Mouse (Mus musculus): ENCODE results near the gene Klhdc10. TPM values are rescaled to one million over a fixed set of nuclear protein-coding genes. Genes with fewer than 3 reads are reported as not detected.

The Klhdc10 gene
- total RNA-seq, 2 experiments from 2014 or later, result 50.6 to 55.2 TPM

GRCm38 (mm10) chr6:30461755-30462344, 60.2 kb downstream of the Klhdc10 start:
- DNase-seq, result no peak
- intact Hi-C loops (cut with DNase I), result loop anchor here (5.0 kb wide), 1 partner anchor 520 kb away; no protein-coding TSS in a partner anchor

GRCm38 (mm10) chr6:30462822-30463221, 61.2 kb downstream of the Klhdc10 start:
- intact Hi-C loops (cut with DNase I), result loop anchor here (5.0 kb wide), 1 partner anchor 519 kb away; no protein-coding TSS in a partner anchor
- DNase-seq, result no peak

- no peak for DNase-seq
- intact Hi-C loops (cut with DNase I), result no loop called here
Observed at GRCm38 (mm10) chr6:30465586-30465985, 63.9 kb downstream of the Klhdc10 start.

GRCm38 (mm10) chr6:30468058-30468457, 66.4 kb downstream of the Klhdc10 start:
- intact Hi-C loops (cut with DNase I), result no loop called here
- no peak for DNase-seq

- peak in 1 of 2 experiments; percentile 23 for DNase-seq
- intact Hi-C loops (cut with DNase I), result no loop called here
Observed at GRCm38 (mm10) chr6:30468684-30469083, 67.0 kb downstream of the Klhdc10 start.

- DNase-seq, result no peak
Observed at GRCm38 (mm10) chr6:30469370-30469769, 67.7 kb downstream of the Klhdc10 start.

GRCm38 (mm10) chr6:30471706-30472105, 70.0 kb downstream of the Klhdc10 start:
- DNase-seq, result no peak
- intact Hi-C loops (cut with DNase I), result no loop called here

More at GRCm38 (mm10) chr6:30469370-30469769, 67.7 kb downstream of the Klhdc10 start:
- intact Hi-C loops (cut with DNase I), result no loop called here

GRCm38 (mm10) chr6:30476025-30476765, 74.5 kb downstream of the Klhdc10 start:
- no peak for DNase-seq
- intact Hi-C loops (cut with DNase I), result no loop called here

- intact Hi-C loops (cut with DNase I), result no loop called here
- DNase-seq, result no peak
Observed at GRCm38 (mm10) chr6:30477210-30477714, 75.6 kb downstream of the Klhdc10 start.

- no peak for DNase-seq
- intact Hi-C loops (cut with DNase I), result no loop called here
Observed at GRCm38 (mm10) chr6:30477784-30478183, 76.1 kb downstream of the Klhdc10 start.

- intact Hi-C loops (cut with DNase I), result no loop called here
- no peak for DNase-seq
Observed at GRCm38 (mm10) chr6:30479418-30479817, 77.8 kb downstream of the Klhdc10 start.

- intact Hi-C loops (cut with DNase I), result no loop called here
- DNase-seq, result no peak
Observed at GRCm38 (mm10) chr6:30482908-30483307, 81.2 kb downstream of the Klhdc10 start.

- intact Hi-C loops (cut with DNase I), result no loop called here
Observed at GRCm38 (mm10) chr6:30486504-30486903, 84.8 kb downstream of the Klhdc10 start.

GRCm38 (mm10) chr6:30499049-30499448, 97.4 kb downstream of the Klhdc10 start:
- intact Hi-C loops (cut with DNase I), result loop anchor here (2.0 kb wide), 1 partner anchor 14 kb away; no protein-coding TSS in a partner anchor

More at GRCm38 (mm10) chr6:30486504-30486903, 84.8 kb downstream of the Klhdc10 start:
- no peak for DNase-seq

More at GRCm38 (mm10) chr6:30499049-30499448, 97.4 kb downstream of the Klhdc10 start:
- DNase-seq, result no peak

Other genes starting within 250 kb of the Klhdc10 start
- gene Ube2h, start 97.3 kb upstream of the Klhdc10 start, total RNA-seq (2021), result 10 to 100 TPM; 70.9 to 74.9 TPM
- gene Zc3hc1, start 10.8 kb upstream of the Klhdc10 start, total RNA-seq (2021), result 10 to 100 TPM; 14.7 to 14.8 TPM
- gene Tmem209, start 107.9 kb downstream of the Klhdc10 start, total RNA-seq (2021), result 1 to 10 TPM; 8.3 to 8.4 TPM
- under 1 TPM; 0.22 to 0.31 TPM for gene Ssmem1, start 108.0 kb downstream of the Klhdc10 start, total RNA-seq (2021)
- not detected for gene Cpa2, start 139.7 kb downstream of the Klhdc10 start, total RNA-seq (2021)
- gene Cpa4, start 166.5 kb downstream of the Klhdc10 start, total RNA-seq (2021), result not detected
- gene Cpa5, start 209.1 kb downstream of the Klhdc10 start, total RNA-seq (2021), result not detected
- under 1 TPM in 1 of 2 experiments, not detected in 1; 0.27 TPM for gene Cpa1, start 237.3 kb downstream of the Klhdc10 start, total RNA-seq (2021)